Mouse (Mus musculus) erythroblast, embryonic 14.5 days (primary cell): ENCODE data around the gene Actl7a.

Source experiments
- GATA1 ChIP-seq: IDR thresholded peaks from 2 replicates; pipeline ENCODE4 v1.6.1; 2012; ENCODE audit warnings: low read length, inconsistent platforms, mixed read lengths
- TAL1 ChIP-seq: IDR thresholded peaks from 3 replicates; pipeline ENCODE4 v1.6.1; 2012; ENCODE audit warnings: low read length, inconsistent platforms, mixed read lengths

DNA sequence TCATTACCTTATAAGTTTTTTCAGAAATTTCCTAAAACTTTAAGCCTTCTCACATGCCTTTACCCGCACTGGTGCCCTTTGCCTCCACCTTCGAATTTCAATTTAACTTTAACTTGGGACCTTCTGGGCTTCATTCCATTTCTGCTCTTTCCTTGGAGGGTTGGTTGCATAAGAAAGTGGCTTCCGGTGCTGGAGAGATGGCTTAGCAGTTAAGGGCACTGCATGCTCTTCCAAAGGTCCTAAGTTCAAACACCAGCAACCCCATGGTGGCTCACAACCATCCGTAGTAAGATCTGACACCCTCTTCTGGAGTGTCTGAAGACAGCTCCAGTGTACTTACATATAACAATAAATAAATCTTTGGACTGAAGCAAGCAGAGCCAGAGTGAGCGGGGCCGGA, 20.0 kb upstream of the Actl7a start:
- TF ChIP-seq GATA1 (no peak), TAL1 (no peak)
